Mouse (Mus musculus): ENCODE measurements around the gene Pigk.

GRCm38 (mm10) chr3:153018051-153018450 is 304.2 kb downstream of the Pigk start:
- TF ChIP-seq POLR2A (IDR thresholded peaks at IDR 0.05; ENCODE audit: low read depth, low read length), result no peak
- TF ChIP-seq CTCF (IDR thresholded peaks at IDR 0.05; ENCODE audit: extremely low read depth, insufficient read depth, insufficient read length, insufficient replicate concordance), result no peak

Measured in spleen, adult 2 months (tissue).